Mouse (Mus musculus) intestine, embryonic 16.5 days (tissue): ENCODE results near the gene Pax4. TPM values are rescaled to one million over a fixed set of nuclear protein-coding genes. Genes with fewer than 3 reads are reported as not detected.

ENCODE experiments used
- ATAC-seq: fragments of 200-750 bp; cut with Nextera tagmentation; 2 replicates; pipeline ENCODE4 v1.8.0; 2017; ENCODE audit warnings: moderate TSS enrichment, moderate library complexity
- H3K27ac ChIP-seq: fragments of 300-500 bp; sonication (generic); 2 replicates; pipeline ENCODE4 v1.5.1; 2014; ENCODE audit warnings: mild to moderate bottlenecking, low read length
- H3K27me3 ChIP-seq: fragments of 300-500 bp; sonication (generic); replicated peaks from 2 replicates; pipeline ENCODE4 v1.6.1; 2014; ENCODE audit warnings: low read length, control low read depth, mixed read lengths; ENCODE audit not compliant: control insufficient read depth, insufficient read depth
- H3K36me3 ChIP-seq: fragments of 300-500 bp; sonication (generic); 2 replicates; pipeline ENCODE4 v1.6.1; 2014; ENCODE audit warnings: low read length, control low read depth; ENCODE audit not compliant: control insufficient read depth, insufficient read depth
- H3K4me1 ChIP-seq: fragments of 300-500 bp; sonication (generic); 2 replicates; pipeline ENCODE4 v1.6.1; 2014; ENCODE audit warnings: low read length, control low read depth, mixed read lengths; ENCODE audit not compliant: control insufficient read depth, insufficient read depth
- H3K4me2 ChIP-seq: fragments of 300-500 bp; sonication (generic); 2 replicates; pipeline ENCODE4 v1.6.1; 2014; ENCODE audit warnings: low read depth, low read length, control low read depth
- H3K4me3 ChIP-seq: fragments of 300-500 bp; sonication (generic); 2 replicates; pipeline ENCODE4 v1.5.1; 2014; ENCODE audit warnings: mild to moderate bottlenecking, low read length
- H3K9ac ChIP-seq: fragments of 300-500 bp; sonication (generic); 2 replicates; pipeline ENCODE4 v1.6.1; 2014; ENCODE audit warnings: low read depth, low read length
- H3K9me3 ChIP-seq: fragments of 300-500 bp; sonication (generic); 2 replicates; pipeline ENCODE4 v1.6.1; 2016; ENCODE audit warnings: low read length, control low read depth; ENCODE audit not compliant: control insufficient read depth
- WGBS: fragments of 180-500 bp; shearing (Covaris S2); extraction: QIAGEN DNeasy Blood & Tissue Kit; methylation state at CpG from one replicate; pipeline ENCODE4 v1.1.7; 2014; 5-methylcytosine and 5-hydroxymethylcytosine counted together
- polyA plus RNA-seq: library from polyadenylated mRNA; unstranded; fragments of >200 nt; fragmentation: Nextera tagmentation; extraction: Ambion mirVana; gene quantifications from 2 replicates; pipeline ENCODE4 v1.2.1, GENCODE M21; 2015

Pax4 gene
- 1.8 and 2.6 TPM in 2 replicates for polyA plus RNA-seq

DNA sequence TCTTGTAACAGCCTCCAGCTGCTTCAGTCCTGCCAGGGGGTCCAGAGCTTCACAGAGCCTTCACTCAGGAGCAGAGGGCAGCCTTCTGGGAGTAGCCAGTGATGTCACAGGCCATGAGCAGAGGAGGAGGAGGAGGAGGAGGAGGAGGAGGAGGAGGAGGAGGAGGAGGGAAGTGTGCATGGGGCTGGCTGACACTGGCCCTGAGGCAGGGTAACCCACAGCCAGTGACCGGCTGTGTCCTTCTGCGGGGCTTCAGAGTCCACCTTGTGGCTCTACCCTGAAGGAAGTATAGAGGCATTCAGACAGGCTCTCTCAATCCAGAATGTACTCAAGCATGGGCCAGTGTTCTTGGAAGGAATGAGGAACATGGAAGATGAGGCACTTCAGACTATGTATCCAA lies at the start of gene Pax4:
Gene Pax4 (minus strand): TSS at position 101 of the 400 bp plus-strand sequence.
- H3K4me3 ChIP-seq: no peak within 1 kb of the TSS
- no peak for ATAC-seq
- no peak within 1 kb of the TSS for H3K4me2 ChIP-seq
- H3K9ac ChIP-seq: no peak within 1 kb of the TSS
- no peaks in the 10 kb centered on the region for H3K36me3 ChIP-seq
- no peaks in the 10 kb centered on the region for H3K4me1 ChIP-seq
- WGBS: 71% methylated on average over 2 of the region's 2 CpGs
- no peak within 1 kb of the TSS for H3K27ac ChIP-seq
- H3K27me3 ChIP-seq: peaks cover 25% of the 10 kb centered on the region
- no peaks in the 10 kb centered on the region for H3K9me3 ChIP-seq

DNA sequence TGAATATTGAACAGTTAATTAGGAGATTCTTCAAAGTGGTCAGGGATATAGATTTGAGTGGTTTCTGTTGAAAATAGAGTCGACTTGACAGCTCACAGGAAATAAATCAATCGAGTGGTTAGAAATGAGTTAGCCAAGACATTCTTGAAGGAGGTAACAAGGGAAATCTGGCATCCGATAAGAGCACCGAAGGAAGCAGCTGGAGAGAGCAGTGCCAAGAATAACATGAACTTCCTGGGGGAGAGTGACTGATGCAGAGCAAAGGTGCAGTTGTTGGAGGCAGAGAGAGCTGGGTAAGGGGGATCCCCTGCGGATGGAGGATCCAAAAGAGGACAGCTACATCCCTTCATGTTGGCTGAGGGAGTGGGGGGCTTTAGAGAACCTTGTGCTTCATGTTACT lies 48.7 kb upstream of the Pax4 start:
- no peak overlapping the region for H3K4me2 ChIP-seq
- H3K4me1 ChIP-seq: no peaks in the 10 kb centered on the region
- no peaks in the 10 kb centered on the region for H3K27me3 ChIP-seq
- H3K27ac ChIP-seq: no peak overlapping the region
- no peak overlapping the region for H3K9ac ChIP-seq
- no peak for ATAC-seq
- no peak overlapping the region for H3K4me3 ChIP-seq
- H3K9me3 ChIP-seq: no peaks in the 10 kb centered on the region
- 66% methylated on average over 5 of the region's 5 CpGs for WGBS
- H3K36me3 ChIP-seq: no peaks in the 10 kb centered on the region

DNA sequence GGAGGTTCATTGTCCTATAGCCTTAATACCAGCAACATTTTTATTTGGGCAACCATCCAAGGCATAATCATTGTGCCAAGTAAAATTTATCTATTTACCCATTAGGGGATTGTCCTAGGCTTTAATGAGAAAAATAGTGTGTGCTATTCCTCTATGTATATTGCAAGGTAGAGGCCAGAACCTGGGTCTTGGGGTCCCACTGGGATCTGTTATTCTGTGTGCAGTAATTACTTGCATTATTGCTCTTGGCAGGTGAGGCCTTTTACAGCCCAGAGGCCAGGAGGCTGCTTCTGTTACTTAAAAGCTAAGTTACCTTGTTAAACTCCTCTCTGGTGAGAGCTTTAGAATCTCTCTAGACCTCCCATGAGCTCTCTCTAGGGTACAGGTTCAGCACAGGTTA lies 42.0 kb upstream of the Pax4 start:
- ATAC-seq: no peak
- no peak overlapping the region for H3K4me3 ChIP-seq

DNA sequence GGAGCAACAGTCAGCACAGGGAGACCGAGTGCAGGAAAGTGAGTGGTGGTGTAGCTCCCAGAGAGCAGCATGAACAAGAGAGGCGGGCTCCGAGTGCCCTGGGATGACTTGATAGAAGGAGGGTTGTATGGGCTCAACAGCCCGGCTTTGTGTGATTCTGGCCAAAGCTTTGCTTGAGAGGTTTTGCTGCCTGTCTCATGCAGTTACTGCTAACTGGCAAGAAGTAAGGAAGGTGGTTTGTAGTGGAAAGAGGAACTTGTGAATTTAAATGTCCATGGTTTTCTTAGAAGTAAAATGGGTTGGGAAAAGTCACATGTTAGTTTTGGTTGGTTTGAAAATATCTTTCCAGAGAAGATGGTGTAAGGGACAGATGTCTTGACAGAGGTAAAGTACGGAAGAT lies 41.5 kb upstream of the Pax4 start:
- Histone ChIP-seq H3K27ac (no peak overlapping the region), H3K9ac (no peak overlapping the region), H3K36me3 (peaks cover 5% of the 10 kb centered on the region; the same call in 1 of the 2 replicates), H3K4me1 (peaks cover 16% of the 10 kb centered on the region), H3K4me2 (no peak overlapping the region), H3K9me3 (no peaks in the 10 kb centered on the region), H3K27me3 (no peaks in the 10 kb centered on the region), H3K4me3 (no peak overlapping the region)
- ATAC-seq: no peak
- 88% methylated on average over 5 of the region's 5 CpGs for WGBS

More for the DNA sequence above, 42.0 kb upstream of the Pax4 start:
- H3K27ac ChIP-seq: no peak overlapping the region
- no peaks in the 10 kb centered on the region for H3K9me3 ChIP-seq
- H3K4me1 ChIP-seq: peaks cover 15% of the 10 kb centered on the region
- no peaks in the 10 kb centered on the region for H3K27me3 ChIP-seq
- H3K4me2 ChIP-seq: no peak overlapping the region
- H3K36me3 ChIP-seq: peaks cover 5% of the 10 kb centered on the region; the same call in 1 of the 2 replicates
- H3K9ac ChIP-seq: no peak overlapping the region

DNA sequence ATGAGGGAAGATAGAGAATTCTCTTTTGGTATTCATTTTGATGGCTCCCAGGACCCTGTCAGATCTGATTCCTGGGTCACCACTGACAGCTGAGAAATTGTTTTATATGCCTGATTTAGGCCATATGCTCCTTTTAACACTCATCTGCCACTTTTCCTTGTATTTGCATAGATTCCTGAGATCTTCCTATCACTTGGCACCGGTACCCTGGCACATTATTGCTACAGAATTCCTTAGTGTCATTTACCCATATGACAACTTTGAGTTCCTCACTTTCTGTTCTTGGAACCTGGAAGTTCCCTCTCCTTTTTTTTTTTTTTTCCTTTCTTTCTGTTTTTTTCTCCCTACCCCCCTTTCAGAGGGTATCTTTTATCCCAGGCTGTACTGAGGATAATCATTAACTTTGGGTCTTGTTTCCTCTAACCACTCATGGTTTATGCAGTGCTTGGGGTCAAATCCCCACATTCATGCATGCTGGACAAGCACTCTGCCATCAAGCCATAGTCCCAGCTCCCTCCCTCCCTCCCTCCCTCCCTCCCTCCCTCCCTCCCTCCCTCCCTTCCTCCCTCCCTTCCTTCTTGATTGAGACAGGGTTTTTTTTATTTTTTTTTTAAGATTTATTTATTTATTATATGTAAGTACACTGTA lies 39.2 kb upstream of the Pax4 start:
- Histone ChIP-seq H3K27ac (no peak overlapping the region), H3K9ac (no peak overlapping the region), H3K4me1 (peaks cover 26% of the 10 kb centered on the region), H3K4me3 (no peak overlapping the region), H3K36me3 (peaks cover 5% of the 10 kb centered on the region; the same call in 1 of the 2 replicates), H3K27me3 (no peaks in the 10 kb centered on the region), H3K4me2 (no peak overlapping the region), H3K9me3 (no peaks in the 10 kb centered on the region)
- no peak for ATAC-seq
- 64% methylated on average over 1 of the region's 1 CpGs for WGBS

DNA sequence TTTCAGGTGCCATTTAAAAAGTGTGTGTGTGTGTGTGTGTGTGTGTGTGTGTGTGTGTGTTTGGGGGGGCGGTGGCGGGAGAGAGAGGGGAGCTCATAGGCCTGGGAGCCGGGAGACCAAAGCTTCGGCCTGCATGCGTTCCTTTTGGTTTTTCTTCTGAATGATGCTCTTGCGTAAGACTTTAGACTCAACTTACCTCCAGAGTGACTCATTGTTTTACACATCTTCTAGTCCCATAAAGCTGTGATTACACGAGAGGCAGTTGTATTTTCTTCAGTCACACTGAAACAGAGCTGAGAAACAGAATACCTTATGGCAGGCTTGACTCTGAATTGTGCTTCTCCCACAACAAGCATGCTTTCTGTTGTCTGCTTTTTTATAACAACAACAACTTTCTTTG lies 37.8 kb upstream of the Pax4 start:
- peak; percentile 21; the same call in 1 of the 2 replicates for ATAC-seq
- no peaks in the 10 kb centered on the region for H3K9me3 ChIP-seq
- H3K4me3 ChIP-seq: no peak overlapping the region
- WGBS: 75% methylated on average over 7 of the region's 7 CpGs
- no peak overlapping the region for H3K9ac ChIP-seq
- H3K4me1 ChIP-seq: peaks cover 40% of the 10 kb centered on the region
- no peaks in the 10 kb centered on the region; the same call in 1 of the 2 replicates for H3K36me3 ChIP-seq
- H3K27me3 ChIP-seq: no peaks in the 10 kb centered on the region
- no peak overlapping the region for H3K27ac ChIP-seq
- H3K4me2 ChIP-seq: no peak overlapping the region

DNA sequence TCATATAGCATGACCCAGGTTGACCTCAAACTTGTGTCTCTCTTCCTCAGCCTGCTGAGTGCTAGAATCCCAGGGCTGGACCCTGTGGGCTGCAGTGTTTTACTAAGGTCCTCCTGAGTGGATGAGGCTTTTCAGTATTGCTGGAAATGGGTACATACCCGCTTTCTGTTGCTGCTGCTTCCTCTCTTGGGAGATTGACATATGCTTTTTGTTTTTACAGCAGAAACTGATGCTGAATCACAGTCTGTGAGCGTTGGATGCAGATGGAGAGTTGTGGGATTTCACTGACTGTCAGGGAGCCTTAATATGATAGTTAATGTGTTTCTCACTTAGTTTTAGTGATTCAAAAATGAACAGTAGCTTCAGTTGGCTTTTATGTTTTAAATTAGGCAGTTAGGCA lies 37.3 kb upstream of the Pax4 start:
- WGBS: 85% methylated on average over 2 of the region's 2 CpGs
- H3K4me2 ChIP-seq: no peak overlapping the region
- no peak overlapping the region for H3K9ac ChIP-seq
- H3K4me3 ChIP-seq: no peak overlapping the region
- H3K4me1 ChIP-seq: peaks cover 44% of the 10 kb centered on the region
- H3K36me3 ChIP-seq: no peaks in the 10 kb centered on the region; the same call in 1 of the 2 replicates
- H3K27ac ChIP-seq: no peak overlapping the region
- no peaks in the 10 kb centered on the region for H3K9me3 ChIP-seq
- no peak for ATAC-seq
- H3K27me3 ChIP-seq: no peaks in the 10 kb centered on the region

DNA sequence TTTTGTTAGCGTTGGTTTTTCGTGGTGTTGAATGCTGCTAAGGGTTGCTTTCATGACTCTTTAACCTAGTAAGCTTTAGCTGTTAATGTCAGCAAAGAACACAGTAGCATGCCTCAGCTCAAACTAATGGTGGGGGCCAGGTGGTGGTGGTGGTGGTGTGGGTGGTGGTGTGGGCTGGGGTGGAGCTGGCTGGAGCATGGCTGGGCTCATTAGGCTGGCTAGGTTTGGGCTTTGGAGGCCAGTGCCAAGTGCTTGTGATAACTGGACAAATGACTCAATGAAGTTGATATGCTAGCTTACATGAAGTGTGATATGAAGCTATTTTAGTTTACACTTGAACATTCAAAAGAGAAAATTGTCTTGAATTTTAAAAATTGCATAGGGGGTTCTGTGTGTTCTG lies 36.9 kb upstream of the Pax4 start:
- Histone ChIP-seq H3K9me3 (no peaks in the 10 kb centered on the region), H3K36me3 (no peaks in the 10 kb centered on the region; the same call in 1 of the 2 replicates), H3K4me3 (no peak overlapping the region), H3K4me2 (no peak overlapping the region), H3K4me1 (peaks cover 45% of the 10 kb centered on the region), H3K27ac (no peak overlapping the region), H3K9ac (no peak overlapping the region), H3K27me3 (no peaks in the 10 kb centered on the region)
- no peak for ATAC-seq
- 96% methylated on average over 2 of the region's 2 CpGs for WGBS

DNA sequence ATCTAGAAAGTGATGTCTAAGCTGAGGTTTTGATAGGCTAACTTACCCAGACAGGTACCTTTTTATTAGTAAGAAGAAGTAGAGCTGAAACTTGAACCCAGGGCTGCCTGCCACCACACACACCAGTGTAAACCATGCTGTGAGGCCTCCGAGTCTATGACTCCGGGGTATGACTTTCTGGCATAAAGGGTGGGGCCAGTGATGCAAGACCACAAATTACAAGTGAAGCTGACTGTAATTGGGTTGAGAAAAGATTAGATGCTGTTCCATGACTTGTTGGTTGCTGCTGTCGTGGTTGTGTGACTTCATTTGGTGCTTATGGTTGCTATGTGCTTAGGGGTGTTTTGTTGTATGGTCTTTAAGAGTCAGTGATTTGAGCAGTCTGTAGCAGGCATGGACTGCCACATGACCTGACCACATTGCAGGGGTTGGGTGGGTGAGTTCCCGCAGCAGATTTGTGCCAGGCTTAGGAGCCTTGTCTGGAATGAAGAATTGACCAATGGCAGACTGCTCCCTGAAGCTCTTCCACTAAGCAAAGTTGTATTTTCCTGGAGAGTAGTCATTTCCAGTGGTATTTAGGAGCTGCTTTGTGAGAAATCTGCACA lies 33.7 kb upstream of the Pax4 start:
- Histone ChIP-seq H3K36me3 (no peaks in the 10 kb centered on the region), H3K4me2 (peak overlapping the region; percentile 23; the same call in 1 of the 2 replicates), H3K4me1 (peaks cover 39% of the 10 kb centered on the region), H3K27me3 (no peaks in the 10 kb centered on the region), H3K4me3 (0 out of 2 replicates have a peak overlapping the region, but pooled peaks have one; percentile 11), H3K27ac (no peak overlapping the region), H3K9ac (no peak overlapping the region), H3K9me3 (no peaks in the 10 kb centered on the region)
- 57% methylated on average over 4 of the region's 4 CpGs for WGBS
- no peak for ATAC-seq
